Mouse (Mus musculus): ENCODE results near the gene Olfr1491. TPM values are rescaled to one million over a fixed set of nuclear protein-coding genes. Genes with fewer than 3 reads are reported as not detected.

Gene Olfr1491
- total RNA-seq (2015; ENCODE audit: low replicate concordance): not detected in 2 replicates
- total RNA-seq (2017; ENCODE audit: low replicate concordance): not detected in 2 replicates

GRCm38 (mm10) chr19:13696968-13697367 lies at the start of gene Olfr1491:
Gene Olfr1491, plus strand, starts transcription at chr19:13697268.
- ATAC-seq (replicated peaks; ENCODE audit: low FRiP score, poor library complexity, severe bottlenecking): no peak

GRCm38 (mm10) chr19:13650791-13651190 lies 46.3 kb upstream of the Olfr1491 start, which contains the start of gene Olfr1490:
Gene Olfr1490, plus strand, starts transcription at chr19:13651091.
- ATAC-seq (replicated peaks; ENCODE audit: low FRiP score, poor library complexity, severe bottlenecking): no peak

- ATAC-seq (replicated peaks; ENCODE audit: low FRiP score, poor library complexity, severe bottlenecking): no peak
Measured at GRCm38 (mm10) chr19:13722978-13723377, 25.9 kb downstream of the Olfr1491 start, which contains the start of gene Olfr1493-ps1. Gene Olfr1493-ps1, plus strand, starts transcription at chr19:13723278.

GRCm38 (mm10) chr19:13739428-13739827 lies 42.4 kb downstream of the Olfr1491 start, which contains the start of gene Olfr1494:
Gene Olfr1494, plus strand, starts transcription at chr19:13739728.
- ATAC-seq (replicated peaks; ENCODE audit: low FRiP score, poor library complexity, severe bottlenecking): no peak

- ATAC-seq (replicated peaks; ENCODE audit: low FRiP score, poor library complexity, severe bottlenecking): no peak
Measured at GRCm38 (mm10) chr19:13749366-13749765, 52.3 kb downstream of the Olfr1491 start.

Other genes with a start within 250 kb of the Olfr1491 start
- gene Olfr1472, start 241.2 kb upstream of the Olfr1491 start, total RNA-seq (2015; ENCODE audit: low replicate concordance): not detected in 2 replicates
- not detected in 2 replicates for gene Olfr1472, start 241.2 kb upstream of the Olfr1491 start, total RNA-seq (2017; ENCODE audit: low replicate concordance)
- not detected in 2 replicates for gene Olfr1474, start 227.7 kb upstream of the Olfr1491 start, total RNA-seq (2015; ENCODE audit: low replicate concordance)
- not detected in 2 replicates for gene Olfr1474, start 227.7 kb upstream of the Olfr1491 start, total RNA-seq (2017; ENCODE audit: low replicate concordance)
- not detected in 2 replicates for gene Olfr1475, start 217.1 kb upstream of the Olfr1491 start, total RNA-seq (2015; ENCODE audit: low replicate concordance)
- gene Olfr1475, start 217.1 kb upstream of the Olfr1491 start, total RNA-seq (2017; ENCODE audit: low replicate concordance): not detected in 2 replicates
- gene Olfr1477, start 196.7 kb upstream of the Olfr1491 start, total RNA-seq (2015; ENCODE audit: low replicate concordance): not detected in 2 replicates
- not detected in 2 replicates for gene Olfr1477, start 196.7 kb upstream of the Olfr1491 start, total RNA-seq (2017; ENCODE audit: low replicate concordance)
- not detected in 2 replicates for gene Olfr1480, start 169.4 kb upstream of the Olfr1491 start, total RNA-seq (2015; ENCODE audit: low replicate concordance)
- gene Olfr1480, start 169.4 kb upstream of the Olfr1491 start, total RNA-seq (2017; ENCODE audit: low replicate concordance): not detected in 2 replicates
- gene Olfr1484, start 113.8 kb upstream of the Olfr1491 start, total RNA-seq (2015; ENCODE audit: low replicate concordance): not detected in 2 replicates
- not detected in 2 replicates for gene Olfr1484, start 113.8 kb upstream of the Olfr1491 start, total RNA-seq (2017; ENCODE audit: low replicate concordance)
- gene Olfr1487, start 79.9 kb upstream of the Olfr1491 start, total RNA-seq (2015; ENCODE audit: low replicate concordance): not detected in 2 replicates
- gene Olfr1487, start 79.9 kb upstream of the Olfr1491 start, total RNA-seq (2017; ENCODE audit: low replicate concordance): not detected in 2 replicates
- gene Olfr1489, start 65.6 kb upstream of the Olfr1491 start, total RNA-seq (2015; ENCODE audit: low replicate concordance): not detected in 2 replicates
- gene Olfr1489, start 65.6 kb upstream of the Olfr1491 start, total RNA-seq (2017; ENCODE audit: low replicate concordance): not detected in 2 replicates
- not detected in 2 replicates for gene Olfr1490, start 46.2 kb upstream of the Olfr1491 start, total RNA-seq (2015; ENCODE audit: low replicate concordance)
- gene Olfr1490, start 46.2 kb upstream of the Olfr1491 start, total RNA-seq (2017; ENCODE audit: low replicate concordance): not detected in 2 replicates
- gene Olfr1493-ps1, start 26.0 kb downstream of the Olfr1491 start, total RNA-seq (2015; ENCODE audit: low replicate concordance): not detected in 2 replicates
- gene Olfr1493-ps1, start 26.0 kb downstream of the Olfr1491 start, total RNA-seq (2017; ENCODE audit: low replicate concordance): 0.26 TPM in 1 of 2 replicates, not detected in the other
- gene Olfr1494, start 42.5 kb downstream of the Olfr1491 start, total RNA-seq (2015; ENCODE audit: low replicate concordance): not detected in 2 replicates
- gene Olfr1494, start 42.5 kb downstream of the Olfr1491 start, total RNA-seq (2017; ENCODE audit: low replicate concordance): not detected in 2 replicates
- not detected in 2 replicates for gene Olfr1495, start 67.3 kb downstream of the Olfr1491 start, total RNA-seq (2015; ENCODE audit: low replicate concordance)
- gene Olfr1495, start 67.3 kb downstream of the Olfr1491 start, total RNA-seq (2017; ENCODE audit: low replicate concordance): not detected in 2 replicates
- gene Olfr1496, start 80.6 kb downstream of the Olfr1491 start, total RNA-seq (2015; ENCODE audit: low replicate concordance): not detected in 2 replicates
- 2.0 TPM in 1 of 2 replicates, not detected in the other for gene Olfr1496, start 80.6 kb downstream of the Olfr1491 start, total RNA-seq (2017; ENCODE audit: low replicate concordance)
- not detected in 2 replicates for gene Olfr1497, start 100.9 kb downstream of the Olfr1491 start, total RNA-seq (2015; ENCODE audit: low replicate concordance)
- not detected in 2 replicates for gene Olfr1497, start 100.9 kb downstream of the Olfr1491 start, total RNA-seq (2017; ENCODE audit: low replicate concordance)
- not detected in 2 replicates for gene Olfr1499, start 122.2 kb downstream of the Olfr1491 start, total RNA-seq (2015; ENCODE audit: low replicate concordance)
- 0.51 TPM in 1 of 2 replicates, not detected in the other for gene Olfr1499, start 122.2 kb downstream of the Olfr1491 start, total RNA-seq (2017; ENCODE audit: low replicate concordance)
- gene Olfr1500, start 133.2 kb downstream of the Olfr1491 start, total RNA-seq (2015; ENCODE audit: low replicate concordance): not detected in 2 replicates
- gene Olfr1500, start 133.2 kb downstream of the Olfr1491 start, total RNA-seq (2017; ENCODE audit: low replicate concordance): not detected in 2 replicates
- not detected in 2 replicates for gene Olfr1501, start 153.4 kb downstream of the Olfr1491 start, total RNA-seq (2015; ENCODE audit: low replicate concordance)
- gene Olfr1501, start 153.4 kb downstream of the Olfr1491 start, total RNA-seq (2017; ENCODE audit: low replicate concordance): not detected in 2 replicates
- not detected in 2 replicates for gene Olfr1502, start 164.5 kb downstream of the Olfr1491 start, total RNA-seq (2015; ENCODE audit: low replicate concordance)
- not detected in 2 replicates for gene Olfr1502, start 164.5 kb downstream of the Olfr1491 start, total RNA-seq (2017; ENCODE audit: low replicate concordance)
- not detected in 2 replicates for gene Olfr1504, start 200.7 kb downstream of the Olfr1491 start, total RNA-seq (2015; ENCODE audit: low replicate concordance)
- gene Olfr1504, start 200.7 kb downstream of the Olfr1491 start, total RNA-seq (2017; ENCODE audit: low replicate concordance): not detected in 2 replicates
- gene Olfr1505, start 216.3 kb downstream of the Olfr1491 start, total RNA-seq (2015; ENCODE audit: low replicate concordance): not detected in 2 replicates
- not detected in 2 replicates for gene Olfr1505, start 216.3 kb downstream of the Olfr1491 start, total RNA-seq (2017; ENCODE audit: low replicate concordance)